Mouse (Mus musculus) kidney, postnatal 36 days (tissue): ENCODE measurements around the gene Tmc8.
"Not testable (repeated sequence)": the region's sequence is repeated elsewhere in the genome, so short reads cannot be mapped to it uniquely, and the experiment has no call there.

ENCODE experiments used
- DNase-seq, 2 experiments: peaks; one replicate each; pipeline ENCODE4 v3.0.0; 2021 to 2022; ENCODE audit warnings: mixed read lengths in 2 of 2

Tmc8 gene

DNA sequence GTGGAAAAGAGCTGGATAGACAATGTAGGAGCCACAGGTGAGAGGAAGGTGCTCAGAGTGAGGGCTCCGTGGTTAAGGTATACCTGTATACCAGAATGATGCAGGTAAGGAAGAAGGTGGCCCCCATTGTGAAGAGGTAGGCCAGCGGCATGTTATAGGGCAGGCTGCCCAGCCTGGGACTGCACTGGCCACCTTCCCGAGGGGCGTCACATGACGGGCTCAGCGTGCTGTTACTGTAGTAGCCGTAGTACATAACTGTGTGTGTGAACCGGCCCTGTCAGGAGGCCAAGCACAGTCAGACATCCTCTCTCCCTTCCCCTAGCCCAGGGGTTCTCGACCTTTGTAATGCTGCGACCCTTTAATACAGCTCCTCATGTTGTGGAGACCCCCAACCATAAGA is 7.0 kb upstream of the Tmc8 start:
- DNase-seq: no peak

DNA sequence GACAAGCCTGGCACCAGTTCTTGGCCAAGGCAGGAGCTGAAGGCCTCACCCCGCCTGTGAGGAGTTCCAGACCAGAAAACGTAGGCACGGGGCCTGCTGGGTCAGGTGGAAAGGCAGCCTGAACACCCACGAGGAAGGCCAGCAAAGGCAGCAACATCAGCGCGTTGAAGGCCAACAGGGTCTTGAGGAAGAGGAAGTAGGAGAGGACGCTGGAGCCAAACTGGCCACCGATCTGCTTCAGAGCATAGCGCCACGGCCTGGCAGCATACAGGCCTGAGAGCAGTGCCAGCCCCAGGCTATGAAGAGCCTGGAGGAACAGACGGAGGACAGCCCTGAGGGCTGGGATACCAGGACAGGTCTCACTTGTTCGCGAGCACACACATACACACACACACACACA is 6.3 kb upstream of the Tmc8 start:
- DNase-seq: no peak

DNA sequence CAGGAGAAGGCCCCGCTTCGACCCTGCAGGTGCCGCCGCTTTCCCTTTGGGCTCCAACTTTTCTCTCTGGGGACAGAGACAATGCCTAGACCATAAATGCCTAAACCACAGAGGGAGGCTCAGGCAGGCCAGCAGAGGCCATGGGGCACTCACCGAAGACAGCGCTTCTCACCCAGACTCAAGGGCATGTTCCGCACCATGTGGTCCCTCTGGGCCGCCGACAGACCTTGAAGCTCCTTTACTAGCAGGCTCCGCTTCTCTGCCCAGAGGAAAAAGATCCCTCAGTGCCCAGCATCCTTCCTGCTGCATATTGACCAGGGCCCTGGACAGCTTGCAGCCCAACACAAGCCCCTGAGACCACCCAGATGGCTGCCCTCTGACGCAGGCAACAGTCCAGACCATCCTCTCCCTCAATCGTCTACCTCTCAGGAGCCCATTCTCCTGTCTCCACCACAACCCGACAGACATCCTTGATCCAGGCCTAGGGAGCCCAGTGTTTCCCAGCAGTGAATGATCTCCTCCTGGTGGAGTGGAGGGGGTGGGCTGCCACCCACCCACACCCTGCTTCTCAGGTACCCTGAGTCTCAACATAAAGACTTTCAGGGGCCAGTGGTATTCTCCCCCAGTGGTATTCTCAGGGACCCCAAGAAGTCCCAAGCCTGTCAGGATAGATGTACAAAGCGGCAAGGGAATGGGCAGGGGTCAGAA is 5.6 kb upstream of the Tmc8 start:
- no peak for DNase-seq

DNA sequence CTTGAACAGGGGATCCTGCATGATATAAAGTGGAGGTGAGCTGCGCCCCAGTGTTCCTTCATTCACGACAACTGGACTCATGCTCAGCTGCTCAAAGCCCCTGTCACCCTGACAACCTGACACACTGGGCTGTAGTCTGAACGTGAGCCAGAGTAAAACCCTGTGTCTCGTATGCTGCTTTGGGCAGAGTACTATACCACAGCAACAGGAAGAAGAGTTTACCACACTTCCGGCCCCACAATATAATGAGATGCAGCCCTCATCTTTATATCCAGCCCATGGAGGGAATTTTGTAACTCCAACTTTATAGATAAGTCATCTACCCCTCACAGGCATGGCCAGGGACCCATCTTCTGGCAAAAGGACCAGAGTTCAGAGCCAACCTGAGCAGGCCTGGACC is 4.8 kb upstream of the Tmc8 start:
- DNase-seq: no peak

DNA sequence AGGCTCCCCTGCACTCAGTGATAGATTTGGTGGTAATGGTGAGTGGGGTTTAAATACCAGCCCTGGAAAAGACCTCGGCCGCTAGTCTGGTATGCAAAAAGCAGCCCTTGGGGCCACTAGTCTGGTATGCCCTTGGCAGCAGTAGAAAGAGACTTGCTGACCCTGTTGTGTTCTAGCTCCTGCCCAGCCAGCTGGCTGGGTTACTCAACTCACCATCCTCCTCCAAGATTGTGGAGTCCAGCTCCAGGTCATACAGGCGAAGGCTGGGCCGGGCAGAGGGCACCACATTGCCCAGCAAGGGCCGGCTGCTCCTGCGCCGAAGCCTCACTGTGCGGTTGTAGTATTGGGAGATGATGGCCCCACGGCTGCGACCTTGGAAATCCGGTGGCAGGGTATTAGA is 3.8 kb upstream of the Tmc8 start:
- peak; percentile 74 to 83 for DNase-seq

DNA sequence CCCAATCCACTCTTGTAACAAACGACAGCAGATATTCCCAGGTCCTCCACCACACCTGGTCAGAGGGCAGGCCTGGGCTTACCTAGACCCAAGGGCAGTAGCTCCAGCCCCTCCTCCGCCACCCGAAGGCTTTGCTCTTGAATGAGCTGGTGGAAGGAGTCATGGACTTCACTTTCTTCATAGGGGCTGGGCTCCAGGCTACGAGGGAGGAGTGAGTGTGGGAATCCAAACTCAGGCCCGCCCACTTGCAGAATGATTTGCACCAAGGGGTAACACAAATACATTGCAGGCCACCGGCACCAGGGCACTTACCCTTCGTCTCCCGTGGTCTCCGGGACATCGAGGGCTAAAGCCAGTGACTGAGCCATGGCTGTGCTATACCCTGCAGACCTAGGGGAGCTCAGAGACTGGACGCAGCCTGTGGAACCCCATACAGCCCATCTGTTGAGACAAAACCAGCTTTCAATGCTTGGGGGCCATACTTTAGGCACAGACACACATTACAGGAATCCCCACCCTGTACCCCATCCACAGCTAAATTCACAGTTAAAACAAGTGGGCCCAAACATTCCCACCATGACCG is 2.9 kb upstream of the Tmc8 start:
- DNase-seq: peak; percentile 49 to 66

DNA sequence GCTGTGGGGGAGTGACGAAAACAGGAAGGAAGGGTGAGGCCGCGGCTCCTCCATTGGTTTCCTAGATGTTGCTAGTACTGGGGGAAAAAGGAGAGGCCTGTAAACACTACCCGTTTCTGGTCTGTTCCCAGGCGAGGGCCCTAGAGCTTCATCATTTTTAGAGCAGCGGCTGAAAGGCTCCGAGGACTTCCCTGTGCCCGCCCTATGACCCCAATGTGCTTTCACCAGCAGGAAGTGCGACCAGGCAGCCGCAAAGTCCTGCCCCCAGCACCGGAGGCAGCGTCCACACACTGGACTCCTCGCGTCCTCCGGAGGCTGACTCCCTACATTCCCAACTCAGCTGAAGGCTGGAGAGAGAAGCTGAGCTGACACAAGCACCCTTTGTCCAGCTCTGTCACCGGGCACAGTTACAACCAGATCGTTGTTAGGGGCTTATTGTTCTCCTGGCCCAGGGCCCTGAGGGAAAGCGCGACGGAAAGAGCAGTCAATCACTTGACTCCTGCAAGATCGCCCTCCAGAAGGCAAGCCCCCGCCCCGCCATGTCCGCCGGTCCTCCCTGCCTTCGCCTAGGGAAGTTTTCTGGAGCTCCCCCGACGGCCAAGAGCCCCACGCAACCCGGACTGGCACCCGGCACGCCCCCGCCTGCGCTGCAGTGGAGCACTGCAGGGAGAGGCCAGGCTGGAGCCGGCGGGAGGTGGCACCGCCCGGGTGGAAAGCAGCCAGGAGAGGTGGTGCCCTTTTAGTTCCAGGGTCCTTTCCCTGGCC is 2.3 kb upstream of the Tmc8 start:
- DNase-seq: peak; percentile 91 to 93

DNA sequence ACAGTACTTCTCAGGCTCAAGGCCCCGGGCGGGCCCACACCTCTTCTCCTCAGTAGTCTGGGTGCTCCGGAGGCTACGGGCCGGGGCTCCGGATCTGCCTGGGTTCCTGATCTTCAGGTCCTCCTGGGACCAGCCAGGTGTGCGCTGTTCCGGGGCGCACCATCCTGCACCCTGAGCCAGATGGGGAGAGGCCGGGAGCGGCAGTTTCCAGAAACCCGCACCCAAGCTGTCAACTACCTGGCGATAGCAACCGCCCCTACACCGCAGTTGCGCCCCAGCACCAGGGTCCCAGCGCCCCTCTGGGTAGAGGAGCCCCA is 1.7 kb upstream of the Tmc8 start:
- no peak for DNase-seq

DNA sequence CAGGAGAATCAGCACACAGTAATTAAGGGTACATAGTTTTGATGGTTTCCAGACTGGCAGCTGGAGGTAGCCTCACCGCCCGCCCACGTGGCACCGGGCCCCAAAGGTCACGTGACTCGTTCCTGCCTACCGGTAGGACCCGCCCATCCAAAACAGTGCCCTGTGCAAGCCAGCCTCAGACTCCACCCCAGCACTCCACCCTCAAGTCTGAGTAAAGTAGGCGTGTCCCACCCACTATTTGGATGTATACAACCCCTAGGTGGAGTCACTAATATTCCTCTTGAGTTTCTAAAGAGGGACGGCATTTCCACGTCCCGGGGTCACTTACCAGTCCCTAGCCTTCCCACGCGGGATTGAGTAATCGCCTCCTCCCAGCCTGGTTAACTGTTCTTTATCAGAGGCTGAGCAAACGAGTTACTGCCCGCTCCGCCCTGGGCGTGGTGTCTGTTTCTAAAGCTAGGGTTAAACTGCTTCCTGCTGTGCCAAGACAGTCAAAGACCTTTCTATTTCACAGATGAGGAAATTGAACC is 1.2 kb upstream of the Tmc8 start:
- peak; percentile 96 to 98 for DNase-seq

DNA sequence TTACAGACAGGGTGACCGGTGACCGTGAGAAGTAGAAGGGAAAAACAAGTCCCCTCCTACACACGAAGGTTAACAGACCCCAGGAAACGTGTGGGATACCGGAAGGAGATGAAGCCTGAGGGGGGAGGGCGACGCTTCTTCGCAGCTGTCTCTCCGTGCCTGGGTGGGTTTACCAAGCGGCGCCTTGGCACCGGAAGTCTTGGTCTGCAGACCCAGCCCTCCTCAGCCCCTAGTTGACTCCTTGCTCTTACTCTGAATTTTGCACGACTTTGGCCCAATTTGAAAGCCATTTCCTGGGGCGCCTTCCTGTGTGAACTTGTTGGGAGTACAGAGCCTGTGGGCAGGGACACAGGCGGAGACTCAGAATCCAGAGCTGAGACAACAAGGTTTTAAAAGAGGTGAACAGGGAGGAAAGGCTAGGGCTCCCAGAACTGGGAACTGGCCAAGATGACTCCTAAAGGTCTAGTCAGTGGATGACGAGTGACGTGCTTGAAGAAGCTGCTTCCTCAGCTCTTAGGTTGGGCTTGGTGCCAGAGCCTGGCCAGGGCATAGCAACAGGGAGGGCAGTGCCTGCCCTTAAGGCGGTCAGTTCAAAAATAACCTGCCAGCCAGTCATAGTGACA is 566 bp upstream of the Tmc8 start:
- DNase-seq: peak; percentile 92 to 94

DNA sequence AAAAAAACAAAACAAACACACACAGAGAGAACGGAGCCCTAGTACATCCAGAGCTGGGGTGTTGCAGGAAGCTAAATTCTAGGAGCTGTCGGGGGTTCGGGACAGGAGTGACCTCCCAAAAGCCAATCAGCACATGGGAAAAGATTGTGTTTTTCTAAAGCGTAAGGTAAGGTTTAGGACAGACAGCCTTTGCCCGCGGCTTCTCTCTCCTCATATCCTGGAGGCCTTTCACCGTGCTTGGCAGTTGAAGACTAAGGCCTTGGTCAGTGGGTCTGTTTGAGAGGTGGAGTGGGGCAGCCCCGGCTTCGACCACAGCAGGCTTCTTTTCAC is 794 bp downstream of the Tmc8 start:
- no peak for DNase-seq

DNA sequence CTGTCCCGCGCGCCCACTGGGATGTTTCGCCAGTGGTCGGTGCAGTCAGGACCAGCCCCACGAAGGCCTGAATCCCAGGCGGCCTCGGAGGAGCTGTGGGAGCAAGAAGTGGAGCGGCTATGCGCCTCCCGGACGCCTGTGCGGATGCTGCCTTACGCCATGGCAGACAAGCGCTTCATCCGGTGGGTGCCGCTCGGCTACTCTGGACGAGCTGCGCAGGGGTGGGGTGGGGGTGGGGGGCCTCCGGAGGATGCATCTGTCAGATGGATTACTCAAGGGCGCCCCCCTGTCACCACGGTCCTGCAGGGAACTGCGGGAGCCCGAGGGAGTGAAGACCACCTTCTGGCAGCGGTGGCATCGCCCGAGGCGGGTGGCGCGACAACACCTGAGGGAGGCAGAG is 1.2 kb downstream of the Tmc8 start:
- DNase-seq: peak; percentile 56 to 71

DNA sequence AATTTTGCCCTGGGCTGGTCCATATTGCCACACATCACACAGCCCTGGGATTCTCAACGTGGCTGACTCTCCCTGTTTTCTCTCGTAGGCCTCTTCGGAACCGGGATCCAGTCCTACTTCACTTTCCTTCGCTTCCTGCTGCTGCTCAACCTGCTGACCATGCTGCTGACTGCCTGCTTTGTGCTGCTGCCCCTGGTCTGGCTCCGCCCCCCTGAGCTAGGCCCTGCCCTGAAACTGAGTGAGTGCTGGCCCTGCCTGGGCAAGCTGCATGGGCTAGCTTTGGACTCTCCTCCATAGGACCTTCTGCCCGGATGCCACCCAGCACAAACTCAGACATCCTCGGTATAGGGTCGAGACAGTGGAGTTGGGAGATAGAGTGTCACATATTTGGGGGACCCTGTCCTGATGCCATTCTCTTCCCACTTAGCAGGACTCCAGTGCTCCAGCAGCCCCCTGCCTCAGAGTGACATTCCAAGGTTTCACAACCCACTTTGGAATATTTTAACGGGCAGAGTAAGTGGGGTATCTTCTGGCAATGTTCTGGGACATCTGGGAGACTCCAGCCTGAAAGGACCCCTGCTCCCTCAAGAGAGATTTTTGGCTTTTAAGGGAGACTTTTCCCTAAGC is 1.9 kb downstream of the Tmc8 start:
- peak; percentile 58 to 71 for DNase-seq

DNA sequence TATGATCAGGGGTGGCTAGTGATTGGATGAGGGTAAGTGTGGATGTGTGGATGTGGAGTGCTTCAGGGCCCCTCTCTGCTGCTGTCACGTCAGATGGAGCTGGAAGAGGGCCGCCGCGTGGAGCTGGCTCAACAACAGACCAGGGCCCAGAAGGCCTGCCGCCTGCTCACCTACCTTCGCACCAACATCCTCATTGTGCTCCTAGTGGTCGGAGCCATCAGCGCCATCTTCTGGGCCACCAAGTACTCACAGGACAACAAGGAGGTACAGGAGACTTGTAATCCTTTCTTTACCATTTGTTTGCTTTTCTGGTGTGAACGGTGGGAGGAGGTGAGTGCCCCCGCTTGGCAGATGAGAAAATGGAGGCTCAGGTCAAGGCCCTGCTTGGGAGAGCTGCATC is 4.4 kb downstream of the Tmc8 start:
- DNase-seq: peak; percentile 76 to 87

DNA sequence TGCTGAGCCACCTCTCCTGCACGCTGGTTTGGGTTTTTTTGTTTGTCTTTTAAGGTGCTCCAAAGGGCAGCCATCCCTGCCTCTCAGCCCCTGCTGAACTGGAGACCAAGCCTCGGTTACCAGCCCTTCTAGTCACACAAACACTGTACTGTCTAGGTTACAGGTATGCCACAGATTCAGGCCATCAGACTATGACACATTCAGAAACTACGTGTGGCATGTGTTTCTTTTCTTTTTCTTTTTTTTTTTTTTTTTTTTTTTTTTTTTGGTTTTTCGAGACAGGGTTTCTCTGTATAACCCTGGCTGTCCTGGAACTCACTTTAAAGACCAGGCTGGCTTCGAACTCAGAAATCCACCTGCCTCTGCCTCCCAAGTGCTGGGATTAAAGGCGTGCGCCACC is 6.6 kb downstream of the Tmc8 start:
- not testable (repeated sequence) for DNase-seq

DNA sequence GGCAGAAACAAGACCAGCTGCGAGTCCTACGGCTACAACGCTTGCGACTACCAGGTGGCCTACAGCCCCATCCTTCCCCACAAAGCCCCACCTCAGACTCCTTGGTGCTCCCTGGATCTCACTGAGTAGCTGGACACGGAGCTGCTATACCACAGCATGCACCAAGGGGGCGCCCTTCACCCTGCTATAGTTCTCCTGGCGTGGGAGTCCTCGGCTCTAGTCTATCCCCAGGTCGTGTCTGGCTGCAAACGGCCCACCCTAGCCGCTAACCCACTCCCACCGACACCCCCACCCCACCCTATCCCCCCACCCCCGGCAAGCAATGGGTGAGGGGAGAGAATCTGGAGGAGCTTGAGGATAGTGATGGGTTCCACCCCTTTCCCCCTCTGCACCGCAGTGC is 8.4 kb downstream of the Tmc8 start:
- DNase-seq: peak; percentile 67 to 85

DNA sequence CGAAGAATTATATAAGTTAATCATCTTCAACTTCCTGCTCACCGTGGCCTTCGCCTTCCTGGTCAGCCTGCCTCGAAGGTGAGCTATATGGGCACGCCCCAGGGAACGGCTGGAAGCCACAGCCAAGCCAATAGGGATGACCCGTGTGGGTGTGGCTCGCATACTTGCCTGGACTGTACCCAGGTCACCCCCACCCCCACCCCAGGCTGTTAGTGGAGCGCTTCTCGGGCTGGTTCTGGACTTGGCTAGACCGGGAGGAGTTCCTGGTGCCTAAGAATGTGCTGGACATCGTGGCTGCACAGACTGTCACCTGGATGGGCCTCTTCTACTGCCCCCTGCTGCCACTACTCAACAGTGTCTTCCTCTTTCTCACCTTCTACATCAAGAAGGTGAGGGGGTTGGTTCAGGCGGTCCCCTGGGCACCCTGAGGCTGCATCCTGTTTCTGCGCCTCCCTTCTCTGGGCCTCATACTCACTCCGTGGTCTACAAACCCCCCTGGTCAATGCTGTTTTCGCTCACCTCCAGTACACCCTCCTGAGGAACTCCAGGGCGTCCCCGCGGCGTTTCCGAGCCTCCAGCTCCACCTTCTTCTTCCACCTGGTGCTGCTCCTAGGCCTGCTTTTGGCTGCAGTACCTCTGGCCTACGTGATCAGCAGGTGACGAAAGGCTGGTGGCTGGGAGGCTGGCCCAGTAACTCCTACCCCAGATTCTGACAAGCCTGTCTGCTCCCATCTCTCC is 9.0 kb downstream of the Tmc8 start:
- peak; percentile 59 to 63 for DNase-seq

DNA sequence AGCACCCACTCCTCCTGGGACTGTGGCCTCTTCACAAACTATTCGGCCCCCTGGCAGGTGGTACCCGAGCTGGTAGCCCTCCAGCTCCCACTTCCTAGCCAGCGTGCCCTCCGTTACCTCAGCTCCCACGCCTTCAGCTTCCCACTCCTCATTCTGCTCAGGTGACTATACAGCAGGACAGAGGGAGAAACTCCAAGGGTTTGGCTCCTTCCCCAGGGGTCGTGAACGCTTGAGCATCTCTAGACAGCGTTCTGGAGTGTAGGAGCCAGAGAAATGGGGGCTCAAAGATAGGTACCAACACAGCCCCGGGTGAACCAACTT is 9.5 kb downstream of the Tmc8 start:
- DNase-seq: no peak

DNA sequence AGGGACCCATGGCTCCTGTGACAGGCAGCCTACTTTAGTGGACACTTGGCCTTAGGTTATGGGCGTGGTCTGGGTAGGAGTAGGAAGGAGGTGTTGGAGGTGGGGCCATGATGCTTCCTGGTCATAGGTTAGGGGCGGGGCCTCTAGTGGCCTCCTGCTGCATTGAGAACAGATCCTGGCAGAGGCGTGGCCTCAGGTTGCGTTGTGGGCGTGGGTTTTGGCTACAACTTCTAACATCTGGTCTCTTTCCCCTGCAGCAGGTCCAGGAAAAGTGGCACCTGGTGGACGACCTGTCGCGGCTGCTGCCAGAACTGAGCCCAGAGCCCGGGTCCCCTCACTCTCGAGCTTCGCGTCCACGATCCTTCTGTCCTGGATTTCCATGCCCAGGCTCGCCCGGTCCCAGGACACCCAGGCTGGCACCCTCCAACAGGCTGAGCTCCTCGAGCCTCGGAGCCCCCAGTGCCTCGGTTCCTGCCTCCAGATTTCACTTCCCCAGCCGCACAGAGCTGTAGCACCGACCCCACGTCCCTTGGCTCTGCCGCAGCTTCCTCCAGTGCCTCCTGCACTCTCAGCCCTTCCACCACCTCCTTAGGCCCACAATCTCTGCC is 10.5 kb downstream of the Tmc8 start:
- peak; percentile 88 to 92 for DNase-seq

DNA sequence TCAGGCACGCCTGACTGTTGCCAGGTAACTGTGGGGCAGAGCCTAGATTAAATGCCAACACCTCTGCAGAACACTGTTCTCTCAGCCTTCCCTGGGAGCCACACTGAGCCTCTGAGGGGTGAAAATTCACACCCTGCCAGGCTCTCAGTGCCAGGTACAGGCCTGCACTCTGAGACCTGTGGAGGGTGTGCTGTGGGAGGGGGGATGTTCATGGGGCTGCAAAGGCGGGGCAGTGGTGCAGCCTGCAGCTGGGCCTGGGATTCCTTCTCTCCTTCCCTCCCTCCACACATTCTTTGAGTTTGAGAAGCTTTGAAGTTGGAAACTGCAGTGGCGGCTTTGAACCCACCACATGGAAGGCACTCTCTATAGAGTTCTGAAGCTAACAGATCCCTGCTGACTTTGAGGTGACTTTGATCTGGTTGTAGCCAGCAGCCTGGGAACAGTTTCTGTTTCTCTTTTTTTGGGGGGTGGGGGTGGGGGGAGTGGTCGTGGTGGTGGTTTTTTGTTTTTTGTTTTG is 12.2 kb downstream of the Tmc8 start:
- no peak for DNase-seq

DNA sequence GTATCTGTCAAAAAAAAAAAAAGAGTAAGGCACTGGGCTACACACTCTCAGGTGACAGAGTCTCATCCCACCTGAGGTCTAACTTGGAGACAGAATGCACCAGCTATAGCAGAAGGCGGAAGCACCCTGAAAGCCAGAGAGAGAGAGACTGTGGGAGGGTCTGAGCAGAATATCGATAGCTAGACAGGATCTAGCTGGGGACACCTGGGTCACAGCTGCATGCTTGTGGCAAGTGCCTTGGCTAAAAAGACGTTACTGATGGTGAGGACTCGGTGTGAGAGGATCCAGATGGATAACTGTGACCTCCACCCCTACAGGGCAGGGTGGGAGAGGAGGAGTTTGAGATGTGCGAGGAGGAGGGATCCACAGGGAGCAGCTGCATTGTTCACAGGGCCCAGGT is 15.1 kb downstream of the Tmc8 start:
- DNase-seq: no peak
